Mouse (Mus musculus) gastrocnemius, adult 2 months (tissue): Measurements from ENCODE around the gene Mecom. TPM values are rescaled to one million over a fixed set of nuclear protein-coding genes. Genes with fewer than 3 reads are reported as not detected.

Experiments
- DNase-seq: peaks from one replicate; pipeline ENCODE4 v3.0.0; 2022
- H3K27ac ChIP-seq: fragments of 200-600 bp; 2 replicates; pipeline ENCODE4 v1.8.1; 2022; ENCODE audit warnings: mild to moderate bottlenecking
- H3K4me3 ChIP-seq: fragments of 200-600 bp; 2 replicates; pipeline ENCODE4 v1.8.1; 2022; ENCODE audit warnings: mild to moderate bottlenecking, moderate library complexity
- CTCF ChIP-seq: fragments of 200-600 bp; IDR thresholded peaks from 2 replicates; pipeline ENCODE4 v1.8.1; 2022; ENCODE audit warnings: antibody characterized with exemption, mild to moderate bottlenecking, moderate library complexity
- intact Hi-C: fragments of 180-260 bp; cut with DNase I; formaldehyde crosslinking; loops from one replicate; pipeline ENCODE4 v1.15.1; 2025
- total RNA-seq, 2 experiments: library from RNA; stranded (reverse); gene quantifications; 2 replicates each; pipeline ENCODE4 v1.2.3; 2021

The Mecom gene
- total RNA-seq, 2 experiments from 2014 or later: 5.8 to 6.9 TPM

DNA sequence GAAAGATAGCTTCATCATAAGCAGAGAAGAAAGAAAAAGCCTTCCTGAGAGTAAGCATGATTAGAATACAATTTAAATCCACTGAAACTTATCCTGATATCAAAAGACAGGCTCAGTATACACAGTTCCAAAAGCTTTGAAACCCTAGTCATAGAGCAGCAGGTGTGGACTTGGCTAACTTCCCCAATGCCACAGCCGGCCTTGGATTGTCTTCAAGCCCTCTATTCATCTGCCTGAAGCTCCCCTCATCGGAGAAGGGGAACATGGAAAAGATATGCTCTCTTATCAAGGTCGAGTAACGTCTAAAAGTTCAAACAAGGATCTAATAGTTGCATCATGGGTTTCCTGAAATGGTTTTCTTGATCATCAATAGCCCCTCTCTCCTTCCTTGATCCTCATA is 152.9 kb downstream of the Mecom start:
- intact Hi-C loops: no loop called here
- no peak for TF ChIP-seq CTCF
- Histone ChIP-seq H3K27ac (no peak overlapping the region), H3K4me3 (no peak overlapping the region)
- DNase-seq: no peak

GRCm38 (mm10) chr3:30392662-30393061 is 155.1 kb downstream of the Mecom start:
- no peak for TF ChIP-seq CTCF
- no peak overlapping the region for H3K27ac ChIP-seq
- no peak for DNase-seq
- intact Hi-C loops: no loop called here
- no peak overlapping the region for H3K4me3 ChIP-seq

- Histone ChIP-seq H3K4me3 (no peak overlapping the region), H3K27ac (no peak overlapping the region)
- TF ChIP-seq CTCF: no peak
- DNase-seq: no peak
- intact Hi-C loops: no loop called here
Measured at GRCm38 (mm10) chr3:30392218-30392617, 155.6 kb downstream of the Mecom start.

- DNase-seq: no peak
- intact Hi-C loops: no loop called here
- no peak overlapping the region for H3K27ac ChIP-seq
Measured at GRCm38 (mm10) chr3:30390346-30390745, 157.5 kb downstream of the Mecom start.

DNA sequence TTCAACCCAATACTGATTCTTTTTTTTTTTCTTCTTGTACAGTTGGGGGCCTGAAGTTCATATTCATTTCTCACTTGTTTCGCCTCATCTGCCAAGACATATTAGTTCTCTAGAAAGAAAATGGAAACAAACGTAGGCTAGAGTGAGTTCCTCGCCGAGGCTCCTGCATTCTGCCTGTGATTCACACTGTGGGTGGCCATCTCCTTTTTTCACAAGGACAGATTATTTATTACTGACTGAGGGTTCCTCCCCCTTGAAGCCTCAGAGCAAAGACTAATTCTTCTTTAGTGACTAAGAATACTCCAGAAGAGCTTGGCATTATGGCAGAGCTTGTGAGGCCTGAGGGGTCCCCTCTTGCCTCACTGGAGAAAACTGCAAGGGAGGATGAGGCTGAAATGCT is 167.5 kb downstream of the Mecom start:
- Histone ChIP-seq H3K27ac (no peak overlapping the region), H3K4me3 (no peak overlapping the region)
- DNase-seq: no peak
- TF ChIP-seq CTCF: no peak
- intact Hi-C loops: no loop called here

More at GRCm38 (mm10) chr3:30390346-30390745, 157.5 kb downstream of the Mecom start:
- H3K4me3 ChIP-seq: no peak overlapping the region
- TF ChIP-seq CTCF: no peak

DNA sequence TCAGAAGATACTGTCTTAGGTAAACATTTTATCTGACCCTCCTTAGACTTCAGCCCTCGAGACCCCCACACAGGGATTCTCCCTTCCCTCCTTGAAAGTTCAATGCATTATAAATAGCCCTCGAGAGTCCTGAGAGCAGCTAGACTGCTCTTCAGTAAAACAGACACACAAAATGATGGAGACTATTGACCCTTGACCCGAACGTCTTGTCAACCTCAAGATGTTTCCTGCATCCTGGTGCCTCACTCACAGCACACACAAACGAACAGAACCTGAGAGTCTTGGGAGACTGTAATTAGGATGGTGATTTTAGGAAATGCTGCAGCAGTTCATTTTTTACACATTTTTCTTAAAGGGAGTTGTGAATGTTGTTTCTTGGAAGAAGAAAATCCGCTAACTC is 168.5 kb downstream of the Mecom start:
- H3K4me3 ChIP-seq: no peak overlapping the region
- DNase-seq: no peak
- intact Hi-C loops: no loop called here
- H3K27ac ChIP-seq: no peak overlapping the region
- TF ChIP-seq CTCF: no peak

DNA sequence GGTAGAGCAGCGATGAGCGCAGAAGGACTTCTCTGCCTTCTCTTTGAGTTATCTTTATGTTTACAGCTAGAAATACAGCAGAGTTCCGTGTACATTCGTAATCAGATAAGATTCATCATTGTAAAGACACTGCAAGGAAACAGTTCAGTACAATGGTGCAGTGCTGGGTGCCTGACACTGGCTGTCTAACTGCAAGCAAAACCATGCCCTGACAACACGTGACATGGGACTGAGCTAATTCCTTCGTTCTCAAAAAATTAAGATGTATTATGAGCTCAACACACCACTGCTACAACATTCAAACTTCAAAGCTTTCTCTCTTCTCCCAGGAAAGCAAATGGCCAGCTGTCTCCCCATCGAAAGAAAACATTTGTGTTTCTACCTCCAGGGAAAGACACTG is 176.3 kb downstream of the Mecom start:
- no peak for DNase-seq
- Histone ChIP-seq H3K4me3 (peak overlapping the region; percentile 58), H3K27ac (no peak overlapping the region)
- intact Hi-C loops: no loop called here
- no peak for TF ChIP-seq CTCF

GRCm38 (mm10) chr3:30370860-30371455 is 176.8 kb downstream of the Mecom start:
- TF ChIP-seq CTCF: no peak
- no peak for DNase-seq
- intact Hi-C loops: no loop called here
- H3K27ac ChIP-seq: no peak overlapping the region
- H3K4me3 ChIP-seq: peak overlapping the region; percentile 58

DNA sequence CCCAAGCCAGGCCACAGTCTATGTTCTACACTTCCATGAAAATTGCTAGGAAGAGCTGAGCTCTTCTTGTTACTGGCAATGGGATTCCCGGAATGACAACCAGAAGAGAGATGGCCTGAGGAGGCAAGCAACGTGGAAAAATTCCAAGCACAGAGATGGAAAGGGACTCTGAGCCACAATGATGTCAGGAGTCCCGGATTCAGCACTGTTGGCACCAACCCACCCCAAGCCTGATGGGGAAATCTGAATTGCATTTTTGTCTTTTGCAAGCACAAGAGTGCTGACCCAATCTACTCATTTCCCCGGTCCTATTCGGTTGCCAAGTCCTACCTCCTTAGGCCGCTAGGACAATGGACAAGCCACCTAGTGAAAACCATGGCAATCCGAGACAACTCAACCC is 181.2 kb downstream of the Mecom start:
- Histone ChIP-seq H3K4me3 (no peak overlapping the region), H3K27ac (no peak overlapping the region)
- intact Hi-C loops: no loop called here
- no peak for TF ChIP-seq CTCF
- DNase-seq: no peak

GRCm38 (mm10) chr3:30361190-30361589 is 186.6 kb downstream of the Mecom start:
- no peak for DNase-seq
- no peak for TF ChIP-seq CTCF
- no peak overlapping the region for H3K4me3 ChIP-seq
- no peak overlapping the region for H3K27ac ChIP-seq
- intact Hi-C loops: no loop called here

DNA sequence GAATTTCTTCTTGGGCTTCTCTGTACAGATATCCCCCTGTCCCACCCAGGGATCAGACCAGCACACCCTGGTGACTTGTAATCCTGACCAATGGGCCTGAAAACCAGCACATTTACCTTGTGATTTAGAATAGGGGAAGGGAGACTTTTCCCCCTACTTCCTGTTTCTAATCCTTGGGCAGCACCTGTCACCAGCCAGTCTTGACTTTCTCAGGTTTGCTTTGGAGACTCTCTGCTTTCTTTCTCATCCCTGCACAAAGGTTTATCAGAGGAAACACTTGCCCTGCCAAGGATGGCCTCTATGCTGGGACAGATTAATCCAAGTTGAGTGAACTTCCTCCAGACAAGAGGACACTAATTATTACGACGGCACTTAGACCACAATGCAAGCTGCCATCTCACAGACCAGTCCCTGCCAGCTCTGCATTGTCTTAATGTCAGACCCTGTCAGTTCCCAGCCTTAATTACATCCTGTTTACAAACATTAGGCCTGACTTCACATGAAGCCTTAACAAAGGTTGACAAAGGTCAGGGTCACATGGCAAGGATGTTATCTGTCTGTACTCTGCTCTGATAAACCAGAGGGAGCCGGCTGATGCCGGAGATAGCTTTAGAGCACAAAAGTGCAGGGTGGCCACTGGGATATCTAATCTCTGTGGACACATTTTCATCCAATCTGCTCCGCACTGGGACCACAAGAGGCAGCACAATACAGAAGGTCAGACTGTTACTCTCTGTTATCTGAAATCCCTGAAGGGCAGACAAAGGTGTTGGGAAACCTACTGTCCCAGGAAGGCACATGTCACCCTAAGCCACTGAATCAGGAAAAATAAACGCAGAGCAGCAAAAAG is 193.7 kb downstream of the Mecom start:
- DNase-seq: no peak
- H3K27ac ChIP-seq: no peak overlapping the region; the same call in 1 of the 2 replicates
- TF ChIP-seq CTCF: no peak
- H3K4me3 ChIP-seq: no peak overlapping the region
- intact Hi-C loops: no loop called here

- no peak overlapping the region for H3K27ac ChIP-seq
- intact Hi-C loops: no loop called here
- H3K4me3 ChIP-seq: no peak overlapping the region
- no peak for TF ChIP-seq CTCF
- DNase-seq: no peak
Measured at GRCm38 (mm10) chr3:30349279-30349678, 198.5 kb downstream of the Mecom start.

GRCm38 (mm10) chr3:30344151-30344550 is 203.7 kb downstream of the Mecom start:
- no peak overlapping the region for H3K27ac ChIP-seq
- DNase-seq: no peak
- no peak overlapping the region for H3K4me3 ChIP-seq
- TF ChIP-seq CTCF: no peak
- intact Hi-C loops: no loop called here

DNA sequence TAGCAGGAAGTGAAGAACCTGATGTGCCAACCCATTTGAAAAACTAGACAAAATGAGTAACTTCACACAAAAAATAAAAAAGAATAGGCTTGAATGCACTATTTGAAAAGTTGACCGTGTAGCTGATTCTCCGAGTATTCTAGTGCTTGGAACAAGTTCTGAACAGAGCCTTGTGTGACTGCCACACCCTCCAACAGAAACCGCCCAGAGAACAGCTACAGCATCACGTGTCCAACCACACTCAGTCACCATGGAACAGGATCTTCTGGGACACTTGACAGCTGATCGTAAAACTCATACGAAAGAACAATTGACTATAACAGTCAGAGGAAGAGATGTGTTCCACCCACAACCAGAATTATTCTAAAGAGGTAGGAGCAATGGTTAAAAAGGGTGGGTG is 215.5 kb downstream of the Mecom start:
- intact Hi-C loops: no loop called here

More for the DNA sequence above, 215.5 kb downstream of the Mecom start:
- no peak for TF ChIP-seq CTCF
- Histone ChIP-seq H3K27ac (no peak overlapping the region), H3K4me3 (no peak overlapping the region)
- no peak for DNase-seq
